Mouse (Mus musculus): ENCODE data around the gene Flt3. TPM values are rescaled to one million over a fixed set of nuclear protein-coding genes. Genes with fewer than 3 reads are reported as not detected.
A peak's percentile ranks its signal among the peaks of the same experiment; 100 is the strongest.

Gene Flt3
- total RNA-seq (2021) = under 1 TPM; 0.42 to 0.72 TPM
- long read RNA-seq, experiment 1 = 0 reads
- long read RNA-seq, experiment 2 = 0 reads

DNA sequence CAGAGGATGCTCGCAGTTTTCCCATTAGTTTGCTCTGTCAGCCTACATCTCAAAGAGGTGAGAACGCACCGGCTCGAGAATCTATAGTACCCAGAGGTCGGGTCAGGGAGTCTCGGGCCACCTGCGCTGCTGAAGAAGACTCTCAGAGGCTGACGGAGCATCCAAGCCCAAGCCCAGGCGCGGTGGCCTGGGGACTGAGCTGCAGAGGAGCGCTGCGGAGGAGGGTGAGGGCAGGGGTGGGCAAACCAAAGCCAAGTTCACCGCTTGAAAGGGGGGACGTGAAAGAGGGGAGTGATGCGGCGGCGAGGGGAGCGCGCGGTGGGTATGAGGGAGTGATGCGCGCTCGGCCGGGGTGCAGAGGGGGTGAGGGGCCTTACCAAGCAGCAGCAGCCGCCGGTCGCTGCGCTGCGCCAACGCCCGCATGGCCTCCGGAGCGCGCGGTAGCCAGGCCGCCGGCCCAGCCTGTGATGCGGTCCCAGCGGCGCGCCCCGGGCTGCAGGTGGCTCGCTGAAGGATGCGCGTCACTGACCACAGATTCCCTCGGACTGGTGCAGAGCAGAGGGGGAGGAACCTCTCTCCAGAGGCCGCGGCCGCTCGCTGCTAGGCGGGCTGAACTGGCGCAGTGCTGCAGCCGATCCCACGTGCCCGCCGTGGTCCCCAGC is at the start of gene Flt3:
Gene Flt3, minus strand, starts transcription at position 647 of the 662 bp plus-strand sequence.
- DNase-seq = peak; percentile 28

GRCm38 (mm10) chr5:147448933-147449332 is 48.6 kb upstream of the Flt3 start:
- no peak for DNase-seq

DNA sequence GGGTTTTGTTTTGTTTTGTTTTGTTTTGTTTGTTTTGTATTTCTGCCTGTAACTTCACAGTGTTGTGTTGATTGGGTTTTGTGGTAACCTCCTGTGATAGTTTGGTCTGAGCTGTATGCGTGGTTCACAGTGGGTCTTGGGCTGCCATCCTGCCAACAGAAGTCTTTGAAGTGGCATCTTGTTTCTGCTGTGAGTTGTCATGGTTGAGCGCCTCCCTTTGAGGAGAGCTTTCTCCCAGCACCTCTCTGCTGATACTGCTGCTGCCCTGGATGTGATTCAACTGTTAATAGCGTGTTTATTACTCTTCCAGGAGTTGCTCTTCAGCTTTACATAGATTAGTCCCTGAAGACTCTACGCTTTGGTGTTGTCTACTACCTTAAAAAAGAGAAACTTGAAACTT is 48.2 kb upstream of the Flt3 start:
- no peak for DNase-seq

DNA sequence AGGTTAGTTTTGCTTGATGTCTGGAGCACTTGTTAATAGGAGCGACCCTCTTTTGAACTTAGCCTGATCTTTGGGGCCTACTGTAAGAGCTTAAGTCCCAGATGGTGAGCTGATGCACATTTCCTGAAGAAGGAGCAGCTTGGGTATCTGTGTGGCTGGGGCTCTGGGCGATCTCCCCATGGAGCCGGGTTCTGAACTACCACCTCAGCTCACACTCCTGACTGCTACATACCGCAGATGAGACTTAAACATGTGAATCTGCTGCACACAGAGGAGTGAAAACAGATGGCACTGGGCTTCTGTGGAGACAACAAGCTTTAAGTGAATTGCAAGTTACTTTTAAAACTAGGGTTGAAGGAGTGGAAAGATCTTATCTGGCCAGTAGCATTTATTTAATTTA is 45.0 kb upstream of the Flt3 start:
- DNase-seq = no peak

DNA sequence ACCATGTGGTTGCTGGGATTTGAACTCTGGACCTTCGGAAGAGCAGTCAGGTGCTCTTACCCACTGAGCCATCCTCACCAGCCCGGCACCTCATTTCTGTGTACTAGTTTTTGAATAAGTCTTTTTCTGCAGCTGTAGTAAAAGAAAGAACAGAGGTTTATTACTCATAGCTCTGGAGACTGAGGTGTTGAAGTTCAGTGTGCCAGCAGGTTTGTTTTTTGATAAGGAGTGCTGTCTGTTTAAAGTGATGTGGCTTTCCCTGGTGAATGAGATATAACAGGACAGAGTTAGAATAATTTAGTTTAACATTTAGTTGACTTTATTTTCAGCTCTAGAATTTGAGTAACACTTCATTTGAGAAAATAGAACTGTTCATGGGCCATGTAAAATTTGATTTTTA is 44.5 kb upstream of the Flt3 start:
- DNase-seq = no peak

DNA sequence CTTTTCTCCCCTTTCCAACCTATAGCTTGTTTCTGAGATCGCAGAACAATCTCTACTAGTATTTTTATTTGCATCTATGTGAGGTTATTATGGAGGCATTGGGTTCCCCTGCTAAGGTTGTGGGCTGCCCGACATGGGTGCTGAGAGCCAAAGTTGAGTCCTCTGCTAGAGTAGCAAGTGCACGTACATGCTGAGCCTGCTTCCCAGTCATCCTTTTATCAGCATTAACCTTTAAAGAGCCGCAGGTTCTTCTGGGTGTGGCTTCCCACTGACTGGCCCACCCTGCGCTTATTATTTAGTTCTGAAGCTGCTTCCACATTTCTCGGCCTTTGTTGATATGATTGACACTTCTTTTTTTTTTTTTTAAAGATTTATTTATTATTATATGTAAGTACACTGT is 44.0 kb upstream of the Flt3 start:
- no peak for DNase-seq

- DNase-seq = no peak
Measured at GRCm38 (mm10) chr5:147442741-147443140, 42.5 kb upstream of the Flt3 start.

DNA sequence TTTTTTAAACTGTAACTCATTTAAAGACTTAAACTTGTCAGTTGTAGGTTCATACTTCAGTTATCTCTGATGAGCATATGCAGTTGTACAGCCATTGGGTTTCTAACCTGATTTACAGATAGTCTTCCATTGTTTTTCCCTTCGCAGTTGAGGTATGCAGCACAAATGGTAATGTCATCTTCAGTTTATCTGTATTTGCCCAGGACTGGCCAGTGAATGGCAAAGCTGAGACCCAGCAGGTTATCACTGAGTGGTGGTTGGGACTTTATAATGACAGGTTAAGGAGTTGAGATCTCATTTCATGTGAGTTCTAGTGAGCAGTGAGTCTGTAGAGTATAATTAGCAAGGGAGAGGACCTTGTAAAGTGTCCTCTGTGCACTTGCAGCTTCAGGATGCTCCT is 41.7 kb upstream of the Flt3 start:
- DNase-seq = no peak

GRCm38 (mm10) chr5:147440996-147441507 is 40.8 kb upstream of the Flt3 start:
- DNase-seq = no peak

DNA sequence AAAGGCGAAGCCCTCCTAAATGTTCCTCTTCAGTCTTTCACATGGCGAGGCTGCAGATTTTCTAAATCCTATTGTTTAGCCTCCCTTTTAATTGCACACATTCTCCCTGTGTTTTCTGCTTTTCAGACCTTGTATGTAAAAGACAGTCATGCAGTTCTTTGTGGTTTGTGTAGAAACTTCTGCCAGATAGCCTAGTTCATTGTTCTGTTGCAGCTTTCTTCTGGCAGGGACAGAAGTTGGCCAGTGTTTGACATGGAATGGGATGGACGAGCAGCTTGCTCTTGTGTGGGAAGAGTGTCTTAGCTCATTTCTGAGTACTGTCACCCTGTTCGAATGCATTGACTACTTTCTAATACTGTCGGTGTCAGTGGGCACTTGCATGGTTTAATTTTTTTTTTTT is 36.2 kb upstream of the Flt3 start:
- DNase-seq = no peak

DNA sequence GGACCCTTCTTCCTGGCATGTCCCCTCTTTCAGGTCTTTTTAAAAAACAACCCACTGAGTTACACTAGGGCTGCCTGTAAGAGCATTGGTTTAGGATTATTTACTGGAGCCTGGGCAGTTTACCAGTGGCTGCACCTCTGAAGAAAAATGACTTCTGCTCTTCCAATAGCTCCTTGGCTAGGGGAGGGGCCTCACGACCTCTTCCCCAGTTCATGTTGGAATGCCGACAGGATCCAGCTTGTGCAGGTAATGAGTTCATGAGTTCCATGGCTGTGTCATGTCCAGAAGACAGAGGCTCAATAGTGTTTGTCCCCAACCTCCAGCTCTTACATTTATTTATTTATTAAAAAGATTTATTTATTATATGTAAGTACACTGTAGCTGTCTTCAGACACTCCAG is 35.5 kb upstream of the Flt3 start:
- peak; percentile 30 for DNase-seq

DNA sequence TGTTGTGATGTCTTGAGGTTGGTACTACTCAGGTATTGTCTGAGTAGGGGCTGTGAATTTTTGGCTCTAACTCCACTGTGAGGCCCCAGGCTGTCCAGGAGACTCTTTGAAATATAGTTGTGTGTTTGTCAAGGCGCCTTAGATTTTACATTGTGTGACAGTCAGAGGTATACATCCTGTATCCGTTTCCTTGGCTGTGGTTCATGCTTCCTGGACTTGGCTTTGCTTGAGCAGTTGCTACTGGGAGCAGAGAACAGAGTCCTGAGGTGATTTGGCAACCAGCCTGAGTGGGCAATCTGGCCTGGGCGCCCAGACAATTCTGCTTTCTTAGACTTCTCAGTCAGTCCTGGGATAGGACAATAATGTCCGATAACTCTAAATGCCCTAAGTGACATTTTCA is 34.9 kb upstream of the Flt3 start:
- DNase-seq = peak; percentile 52

GRCm38 (mm10) chr5:147432927-147433326 is 32.6 kb upstream of the Flt3 start:
- DNase-seq = no peak

DNA sequence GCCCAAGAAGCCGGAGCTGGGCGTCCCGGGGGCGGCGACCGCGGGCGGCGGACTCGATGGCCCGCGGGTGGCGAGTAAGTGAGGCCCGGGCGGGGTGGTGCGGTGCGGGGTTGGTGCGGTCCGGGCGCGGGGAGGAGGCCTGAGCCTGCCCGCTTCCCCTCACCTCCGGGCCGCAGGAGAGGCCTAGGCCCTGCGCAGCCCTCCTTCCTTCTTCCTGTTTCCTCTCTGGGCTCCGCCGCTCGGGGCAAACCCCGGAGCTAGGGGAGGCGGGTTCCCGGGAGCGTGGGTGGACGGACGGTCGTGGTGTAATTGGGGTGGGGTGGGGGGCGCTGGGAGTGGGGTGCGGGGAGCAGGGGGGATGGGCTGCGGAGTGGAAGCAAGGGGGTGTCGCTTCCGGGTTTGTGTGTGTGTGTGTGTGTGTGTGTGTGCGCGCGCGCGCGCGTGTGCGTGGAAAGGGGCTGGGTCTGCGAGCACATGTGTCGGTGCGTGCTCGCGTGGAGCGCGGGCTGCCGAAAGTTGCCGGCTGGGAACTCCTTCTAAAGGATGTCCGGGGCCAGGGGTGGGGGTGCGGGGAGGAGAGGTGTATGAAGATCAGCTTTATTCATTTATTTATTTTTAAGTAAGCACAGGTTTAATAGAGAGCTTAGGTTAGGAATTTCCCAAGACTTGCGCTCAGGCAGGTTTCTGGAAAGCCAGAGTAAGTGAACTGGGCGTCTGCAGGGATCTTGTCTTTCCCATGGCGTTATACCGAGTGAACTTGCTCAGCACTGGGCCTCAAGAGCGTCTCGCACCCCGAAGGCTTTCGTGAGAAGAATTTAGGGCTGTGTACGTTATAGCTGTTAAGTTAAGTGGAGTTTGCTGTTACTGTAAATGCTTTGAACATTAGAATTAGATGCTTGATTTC is 30.9 kb upstream of the Flt3 start:
- peak; percentile 80 for DNase-seq

DNA sequence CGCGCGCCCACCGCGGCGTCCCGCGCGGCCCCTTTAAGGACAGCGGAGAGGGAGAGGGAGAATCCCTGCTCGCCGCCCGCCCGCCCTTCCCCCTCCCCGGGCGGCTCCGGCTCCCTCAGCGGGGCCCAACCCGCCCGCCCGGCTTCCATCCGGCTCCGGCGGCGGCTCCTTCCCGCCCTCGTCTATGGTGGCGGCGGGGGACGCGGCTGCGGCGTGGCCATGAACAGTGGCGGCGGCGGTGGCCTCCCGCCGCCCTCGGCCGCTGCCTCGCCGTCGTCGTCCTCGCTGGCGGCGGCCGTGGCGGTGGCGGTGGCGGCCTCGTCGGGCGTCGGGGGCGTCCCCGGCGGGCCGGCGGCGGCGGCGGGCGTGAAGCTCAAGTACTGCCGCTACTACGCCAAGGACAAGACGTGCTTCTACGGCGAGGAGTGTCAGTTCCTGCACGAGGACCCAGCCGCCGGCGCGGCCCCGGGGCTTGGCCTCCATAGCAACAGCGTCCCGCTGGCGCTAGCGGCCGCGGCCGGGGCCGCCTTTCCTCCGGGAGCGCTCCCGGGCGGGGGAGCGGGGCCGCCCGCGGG is 30.2 kb upstream of the Flt3 start:
- peak; percentile 80 for DNase-seq

DNA sequence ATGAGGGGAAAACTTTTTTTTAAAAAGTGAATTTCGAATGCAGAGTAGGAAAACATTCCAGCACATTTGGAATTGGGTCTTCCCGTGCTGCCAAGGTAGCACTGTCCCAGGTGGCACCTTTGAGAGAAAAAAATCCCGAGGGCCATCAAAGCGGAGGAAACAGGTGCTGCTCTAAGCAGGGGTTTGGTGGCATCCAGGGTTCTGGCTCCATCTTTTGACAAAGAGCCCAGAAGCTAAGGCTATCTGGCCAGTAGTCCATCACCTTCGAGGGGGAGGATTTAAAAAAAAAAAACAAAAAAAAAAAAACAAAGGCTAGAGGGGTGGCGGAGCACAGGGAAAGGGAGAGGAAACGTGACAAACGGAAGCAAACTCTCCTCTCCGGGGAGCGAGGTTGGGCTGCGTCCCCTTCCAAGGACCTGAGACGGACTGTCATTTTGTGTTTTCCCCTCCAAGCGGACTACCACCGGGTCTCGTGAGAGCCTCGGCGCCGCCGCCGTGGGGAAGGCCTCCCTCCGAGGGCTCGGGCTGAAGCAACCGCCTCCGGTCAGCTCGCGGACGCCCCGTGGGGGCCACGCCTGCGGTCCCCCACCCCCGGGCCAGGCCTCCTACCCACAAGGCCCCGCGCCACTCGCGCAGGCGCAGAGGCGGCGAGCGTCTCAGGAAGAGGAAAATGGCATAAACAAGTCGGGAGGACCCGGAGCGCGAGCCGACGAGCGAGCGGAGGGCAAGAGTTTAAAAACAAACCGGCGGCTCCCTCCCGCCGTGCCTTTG is 29.4 kb upstream of the Flt3 start, which contains the start of gene Pan3:
Gene Pan3, plus strand, starts transcription at position 627 of the 771 bp plus-strand sequence.
- DNase-seq = peak; percentile 97

- DNase-seq = no peak
Measured at GRCm38 (mm10) chr5:147426048-147426805, 25.9 kb upstream of the Flt3 start.

DNA sequence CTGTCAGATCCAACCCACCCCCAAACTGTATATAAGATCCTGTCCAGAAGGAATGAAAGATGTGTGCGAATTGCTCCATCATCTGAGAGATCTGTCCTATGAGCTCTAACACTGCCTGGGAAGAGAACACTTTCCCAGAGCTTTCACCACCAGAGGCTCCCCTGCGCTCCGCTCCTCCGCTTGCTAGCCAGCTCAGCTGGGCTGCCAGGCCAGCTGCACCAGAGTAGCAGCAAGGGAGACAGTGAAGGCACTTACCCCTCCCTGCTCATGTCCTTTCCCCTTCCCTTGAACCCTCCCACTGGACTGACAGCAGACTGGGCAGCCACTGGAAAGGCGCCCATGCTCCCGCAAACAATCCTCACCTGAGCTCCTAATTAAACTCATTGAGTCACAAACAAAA is 23.3 kb upstream of the Flt3 start:
- DNase-seq = no peak

DNA sequence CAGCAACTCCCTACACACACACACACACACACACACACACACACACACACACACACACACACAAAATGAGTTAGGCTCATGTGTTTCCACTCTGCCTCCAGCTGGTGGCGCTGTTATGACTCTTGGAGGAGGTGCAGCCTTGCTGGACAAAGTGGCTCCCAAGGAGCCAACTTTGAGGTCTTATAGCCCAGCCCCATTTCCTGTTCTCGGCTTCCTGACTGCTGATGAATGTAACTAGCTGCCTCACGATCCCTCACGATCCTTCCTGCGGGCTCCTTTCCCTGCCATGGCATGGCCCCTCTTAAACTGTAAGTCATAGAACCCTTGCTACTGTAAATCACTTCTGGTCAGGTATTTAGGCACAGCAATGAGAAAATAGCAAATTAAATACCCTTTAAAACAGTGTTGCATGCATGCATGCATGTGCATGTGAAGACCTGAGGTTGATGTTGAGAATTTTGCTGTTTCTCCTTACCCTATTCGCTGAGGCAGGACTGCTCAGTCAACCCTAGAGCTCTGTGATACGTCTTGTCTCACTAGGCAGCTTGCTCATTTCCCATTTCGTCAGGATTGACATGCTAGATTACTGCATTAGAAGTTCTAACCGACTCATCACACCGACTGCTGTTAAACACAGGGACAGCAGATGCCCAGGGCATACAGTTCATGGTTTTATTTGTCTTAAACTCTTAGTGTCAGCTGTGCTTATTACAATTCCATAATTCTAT is 18.3 kb upstream of the Flt3 start:
- DNase-seq = peak; percentile 63

DNA sequence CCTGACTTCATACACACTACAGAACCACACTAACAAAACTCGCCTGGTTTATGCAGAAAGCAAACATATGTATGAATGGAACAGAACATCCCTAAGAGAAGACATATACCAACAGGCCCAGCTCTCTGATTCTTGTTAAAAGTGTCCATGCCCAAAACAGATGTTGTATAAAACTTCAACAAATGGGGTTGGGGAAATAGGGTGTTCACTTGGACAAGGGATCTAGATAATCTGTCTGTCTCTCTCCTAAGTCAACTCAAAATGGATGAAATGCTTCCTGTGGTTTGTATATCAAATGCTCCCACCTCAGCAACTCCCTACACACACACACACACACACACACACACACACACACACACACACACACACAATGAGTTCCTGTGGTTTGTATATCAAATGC is 17.7 kb upstream of the Flt3 start:
- DNase-seq = no peak

GRCm38 (mm10) chr5:147410585-147410984 is 10.3 kb upstream of the Flt3 start:
- DNase-seq = no peak

All from adrenal gland, postnatal 10 days (tissue).